Mouse (Mus musculus): ENCODE measurements at regions not wholly inside any gene's neighbourhood (a gene's known extent, or its start where the extent isn't known, plus 50 kb on each side); places are given as distances from the start of the nearest gene placed in this dataset.
"Not testable (repeated sequence)": the region's sequence is repeated elsewhere in the genome, so short reads cannot be mapped to it uniquely, and the experiment has no call there.

DNA sequence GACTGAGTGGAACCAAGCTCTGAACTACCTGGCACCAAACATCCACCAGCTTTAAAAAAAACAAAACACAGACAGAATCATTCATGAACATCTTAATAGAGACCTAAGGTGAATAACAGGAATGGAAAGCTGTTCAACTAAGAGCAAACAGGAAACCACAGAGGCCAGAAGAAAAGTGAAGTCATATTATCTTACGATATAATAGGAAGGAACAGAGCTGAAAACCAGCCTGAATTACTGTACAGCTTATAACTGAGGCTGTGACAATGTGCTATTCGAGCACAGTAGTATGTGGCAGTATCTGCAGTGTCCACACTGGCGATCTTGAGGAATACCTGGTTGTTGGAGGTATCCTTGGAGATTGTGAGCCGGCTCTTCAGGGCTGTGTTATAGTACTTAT is 480.6 kb upstream of the Zfp386 start:
- not testable (repeated sequence) for H3K9ac ChIP-seq (ENCODE audit: low read depth, low read length); H3K36me3 ChIP-seq (ENCODE audit: control insufficient read depth, insufficient read depth, low read length); DNase-seq (ENCODE audit: low spot score); H3K4me3 ChIP-seq (ENCODE audit: low read depth, low read length); ATAC-seq (replicated peaks; ENCODE audit: low FRiP score); H3K27ac ChIP-seq (ENCODE audit: low read depth, low read length); H3K4me2 ChIP-seq; H3K27me3 ChIP-seq (replicated peaks; ENCODE audit: control insufficient read depth, insufficient read depth, low read length); H3K4me1 ChIP-seq (replicated peaks; ENCODE audit: control insufficient read depth, insufficient read depth, low read length); H3K9me3 ChIP-seq (ENCODE audit: control insufficient read depth, low read length)
- 62% methylated on average over 4 of the region's 4 CpGs for WGBS

GRCm38 (mm10) chr12:115592985-115593384 is 454.5 kb upstream of the Zfp386 start:
- H3K9ac ChIP-seq (ENCODE audit: low read depth, low read length); H3K27ac ChIP-seq (ENCODE audit: low read depth, low read length): not testable (repeated sequence)

GRCm38 (mm10) chr12:115603763-115604162 is 443.8 kb upstream of the Zfp386 start:
- Histone ChIP-seq H3K4me2 (no peak overlapping the region), H3K27ac (ENCODE audit: low read depth, low read length) (no peak overlapping the region), H3K9me3 (ENCODE audit: control insufficient read depth, low read length) (peaks cover 11% of the 10 kb centered on the region), H3K4me3 (ENCODE audit: low read depth, low read length) (no peak overlapping the region), H3K36me3 (ENCODE audit: control insufficient read depth, insufficient read depth, low read length) (no peaks in the 10 kb centered on the region), H3K27me3 (replicated peaks; ENCODE audit: control insufficient read depth, insufficient read depth, low read length) (no peaks in the 10 kb centered on the region), H3K9ac (ENCODE audit: low read depth, low read length) (no peak overlapping the region), H3K4me1 (replicated peaks; ENCODE audit: control insufficient read depth, insufficient read depth, low read length) (no peaks in the 10 kb centered on the region)
- ATAC-seq (replicated peaks; ENCODE audit: low FRiP score) (no peak), DNase-seq (ENCODE audit: low spot score) (no peak)
- WGBS: 73% methylated on average over 2 of the region's 2 CpGs

More at GRCm38 (mm10) chr12:115592985-115593384, 454.5 kb upstream of the Zfp386 start:
- ATAC-seq (replicated peaks; ENCODE audit: low FRiP score); DNase-seq (ENCODE audit: low spot score); H3K4me2 ChIP-seq; H3K9me3 ChIP-seq (ENCODE audit: control insufficient read depth, low read length); H3K4me3 ChIP-seq (ENCODE audit: low read depth, low read length); H3K27me3 ChIP-seq (replicated peaks; ENCODE audit: control insufficient read depth, insufficient read depth, low read length); H3K4me1 ChIP-seq (replicated peaks; ENCODE audit: control insufficient read depth, insufficient read depth, low read length); H3K36me3 ChIP-seq (ENCODE audit: control insufficient read depth, insufficient read depth, low read length): not testable (repeated sequence)
- WGBS: 89% methylated on average over 4 of the region's 4 CpGs

DNA sequence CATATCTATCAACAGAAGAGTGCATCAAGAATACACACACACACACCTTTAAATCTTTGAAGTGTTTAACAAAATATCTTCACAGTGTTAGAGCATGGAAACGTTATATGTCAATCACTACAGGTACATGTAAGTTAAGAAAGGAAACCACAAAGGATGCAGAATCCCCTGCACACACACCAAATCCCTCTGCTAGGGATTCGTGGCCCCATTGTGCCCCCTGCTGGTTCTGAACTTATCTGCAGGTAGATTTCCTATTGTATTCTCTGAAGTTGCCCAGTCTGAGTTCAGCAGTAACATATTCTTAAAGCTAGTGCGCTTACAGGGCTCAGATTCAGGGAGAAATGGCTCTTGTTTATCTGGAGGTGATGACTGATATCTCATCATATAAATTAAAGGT is 442.6 kb upstream of the Zfp386 start:
- no peak overlapping the region for H3K9ac ChIP-seq (ENCODE audit: low read depth, low read length)
- H3K4me3 ChIP-seq (ENCODE audit: low read depth, low read length): no peak overlapping the region
- H3K4me1 ChIP-seq (replicated peaks; ENCODE audit: control insufficient read depth, insufficient read depth, low read length): no peaks in the 10 kb centered on the region
- H3K4me2 ChIP-seq: no peak overlapping the region
- no peaks in the 10 kb centered on the region for H3K36me3 ChIP-seq (ENCODE audit: control insufficient read depth, insufficient read depth, low read length)
- H3K27me3 ChIP-seq (replicated peaks; ENCODE audit: control insufficient read depth, insufficient read depth, low read length): no peaks in the 10 kb centered on the region
- WGBS: 45% methylated on average over 3 of the region's 3 CpGs
- peaks cover 11% of the 10 kb centered on the region for H3K9me3 ChIP-seq (ENCODE audit: control insufficient read depth, low read length)
- H3K27ac ChIP-seq (ENCODE audit: low read depth, low read length): no peak overlapping the region
- ATAC-seq (replicated peaks; ENCODE audit: low FRiP score) (no peak), DNase-seq (ENCODE audit: low spot score) (no peak)

DNA sequence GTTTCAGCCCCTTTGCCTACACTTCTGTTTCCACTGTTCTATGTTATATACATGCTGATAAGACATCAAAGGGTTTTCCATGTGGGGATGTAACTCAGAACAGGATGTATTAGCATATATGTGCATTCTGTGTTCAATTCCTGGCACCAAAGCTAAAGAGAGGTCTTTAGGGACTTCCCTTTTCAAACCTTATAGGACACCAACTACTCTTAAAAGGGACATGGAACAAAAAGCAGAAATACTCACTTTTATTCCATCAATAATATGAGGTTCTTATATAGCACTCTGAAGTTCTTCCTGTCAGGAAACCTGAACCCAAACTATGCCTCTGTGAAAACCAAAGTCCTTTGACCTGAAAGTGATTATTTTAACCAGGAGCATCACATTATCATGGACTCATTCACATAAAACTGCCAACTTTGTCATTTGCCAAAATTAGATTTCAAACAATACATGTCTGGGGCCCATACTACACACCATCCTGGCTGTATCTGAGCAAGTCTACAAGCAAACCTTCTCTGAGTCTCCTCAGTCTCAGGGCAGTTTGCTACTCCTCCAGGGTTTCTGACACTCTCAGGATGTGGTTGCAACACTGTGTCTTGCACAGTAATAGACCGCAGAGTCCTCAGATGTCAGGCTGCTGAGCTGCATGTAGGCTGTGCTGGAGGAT is 424.8 kb upstream of the Zfp386 start:
- not testable (repeated sequence) for ATAC-seq (replicated peaks; ENCODE audit: low FRiP score); H3K4me2 ChIP-seq; H3K4me1 ChIP-seq (replicated peaks; ENCODE audit: control insufficient read depth, insufficient read depth, low read length); H3K4me3 ChIP-seq (ENCODE audit: low read depth, low read length); DNase-seq (ENCODE audit: low spot score); H3K9me3 ChIP-seq (ENCODE audit: control insufficient read depth, low read length); H3K9ac ChIP-seq (ENCODE audit: low read depth, low read length); H3K27me3 ChIP-seq (replicated peaks; ENCODE audit: control insufficient read depth, insufficient read depth, low read length); H3K36me3 ChIP-seq (ENCODE audit: control insufficient read depth, insufficient read depth, low read length); H3K27ac ChIP-seq (ENCODE audit: low read depth, low read length)
- WGBS: no CpG with 5 or more reads among the region's 1 CpGs

GRCm38 (mm10) chr12:115624221-115624620 is 423.3 kb upstream of the Zfp386 start:
- no peak overlapping the region for H3K4me2 ChIP-seq
- no peak for ATAC-seq (replicated peaks; ENCODE audit: low FRiP score)
- H3K4me3 ChIP-seq (ENCODE audit: low read depth, low read length): no peak overlapping the region
- H3K27me3 ChIP-seq (replicated peaks; ENCODE audit: control insufficient read depth, insufficient read depth, low read length): no peaks in the 10 kb centered on the region
- no peak for DNase-seq (ENCODE audit: low spot score)
- H3K9ac ChIP-seq (ENCODE audit: low read depth, low read length): no peak overlapping the region
- no peaks in the 10 kb centered on the region for H3K36me3 ChIP-seq (ENCODE audit: control insufficient read depth, insufficient read depth, low read length)
- 72% methylated on average over 3 of the region's 3 CpGs for WGBS
- no peak overlapping the region for H3K27ac ChIP-seq (ENCODE audit: low read depth, low read length)
- H3K9me3 ChIP-seq (ENCODE audit: control insufficient read depth, low read length): peaks cover 2% of the 10 kb centered on the region; the same call in 1 of the 2 replicates
- H3K4me1 ChIP-seq (replicated peaks; ENCODE audit: control insufficient read depth, insufficient read depth, low read length): no peaks in the 10 kb centered on the region

- DNase-seq (ENCODE audit: low spot score): no peak
- H3K4me1 ChIP-seq (replicated peaks; ENCODE audit: control insufficient read depth, insufficient read depth, low read length): no peaks in the 10 kb centered on the region
- peaks cover 7% of the 10 kb centered on the region for H3K9me3 ChIP-seq (ENCODE audit: control insufficient read depth, low read length)
- no peak overlapping the region for H3K9ac ChIP-seq (ENCODE audit: low read depth, low read length)
- no peak overlapping the region for H3K4me2 ChIP-seq
- no peak overlapping the region for H3K4me3 ChIP-seq (ENCODE audit: low read depth, low read length)
- WGBS: 55% methylated on average over 3 of the region's 3 CpGs
- no peak overlapping the region for H3K27ac ChIP-seq (ENCODE audit: low read depth, low read length)
- no peaks in the 10 kb centered on the region for H3K36me3 ChIP-seq (ENCODE audit: control insufficient read depth, insufficient read depth, low read length)
- no peaks in the 10 kb centered on the region for H3K27me3 ChIP-seq (replicated peaks; ENCODE audit: control insufficient read depth, insufficient read depth, low read length)
- ATAC-seq (replicated peaks; ENCODE audit: low FRiP score): no peak
Observed at GRCm38 (mm10) chr12:115647599-115647998, 399.9 kb upstream of the Zfp386 start.

- H3K36me3 ChIP-seq (ENCODE audit: control insufficient read depth, insufficient read depth, low read length); H3K4me3 ChIP-seq (ENCODE audit: low read depth, low read length); H3K4me2 ChIP-seq; ATAC-seq (replicated peaks; ENCODE audit: low FRiP score); H3K27me3 ChIP-seq (replicated peaks; ENCODE audit: control insufficient read depth, insufficient read depth, low read length); H3K9me3 ChIP-seq (ENCODE audit: control insufficient read depth, low read length); H3K4me1 ChIP-seq (replicated peaks; ENCODE audit: control insufficient read depth, insufficient read depth, low read length); H3K9ac ChIP-seq (ENCODE audit: low read depth, low read length); H3K27ac ChIP-seq (ENCODE audit: low read depth, low read length); DNase-seq (ENCODE audit: low spot score): not testable (repeated sequence)
- 70% methylated on average over 2 of the region's 2 CpGs for WGBS
Observed at GRCm38 (mm10) chr12:115648161-115648560, 399.4 kb upstream of the Zfp386 start.

DNA sequence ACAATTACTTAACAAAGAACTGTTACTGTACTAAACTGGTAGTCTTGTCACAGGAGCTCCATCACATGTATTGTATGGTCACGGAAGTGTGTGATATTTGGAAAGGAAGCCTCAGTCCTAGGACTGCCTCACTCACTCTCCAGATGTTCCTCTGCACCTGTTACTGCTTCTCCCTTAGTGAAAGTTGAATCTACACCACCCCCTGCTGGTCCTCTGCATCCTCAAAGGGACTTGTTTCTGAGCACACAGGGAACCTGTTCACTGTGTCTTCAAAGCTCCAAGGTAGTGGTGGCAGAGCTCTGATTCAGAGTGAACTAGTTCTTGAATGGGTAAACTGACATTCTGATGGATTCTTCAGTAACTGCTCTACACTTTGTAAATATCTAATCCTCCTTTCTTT is 391.7 kb upstream of the Zfp386 start:
- no peak overlapping the region for H3K9ac ChIP-seq (ENCODE audit: low read depth, low read length)
- H3K27ac ChIP-seq (ENCODE audit: low read depth, low read length): no peak overlapping the region
- 76% methylated on average over 1 of the region's 1 CpGs for WGBS
- no peaks in the 10 kb centered on the region for H3K4me1 ChIP-seq (replicated peaks; ENCODE audit: control insufficient read depth, insufficient read depth, low read length)
- ATAC-seq (replicated peaks; ENCODE audit: low FRiP score) (no peak), DNase-seq (ENCODE audit: low spot score) (no peak)
- H3K4me2 ChIP-seq: no peak overlapping the region
- no peaks in the 10 kb centered on the region for H3K36me3 ChIP-seq (ENCODE audit: control insufficient read depth, insufficient read depth, low read length)
- H3K4me3 ChIP-seq (ENCODE audit: low read depth, low read length): no peak overlapping the region
- no peaks in the 10 kb centered on the region for H3K27me3 ChIP-seq (replicated peaks; ENCODE audit: control insufficient read depth, insufficient read depth, low read length)
- H3K9me3 ChIP-seq (ENCODE audit: control insufficient read depth, low read length): no peaks in the 10 kb centered on the region; the same call in 1 of the 2 replicates
